Mouse (Mus musculus) heart, embryonic 15.5 days (tissue): ENCODE measurements around the gene Lrrc39. TPM values are rescaled to one million over a fixed set of nuclear protein-coding genes. Genes with fewer than 3 reads are reported as not detected.
"Not testable (repeated sequence)": the region's sequence is repeated elsewhere in the genome, so short reads cannot be mapped to it uniquely, and the experiment has no call there.

Source experiments
- ATAC-seq: fragments of 200-750 bp; cut with Nextera tagmentation; replicated peaks from 2 replicates; pipeline ENCODE4 v1.8.0; 2017; ENCODE audit warnings: low read depth, moderate TSS enrichment; ENCODE audit not compliant: insufficient number of reproducible peaks, insufficient read depth, low FRiP score
- H3K27ac ChIP-seq: fragments of 300-500 bp; sonication (generic); 2 replicates; pipeline ENCODE4 v1.5.1; 2015; ENCODE audit warnings: mild to moderate bottlenecking, inconsistent platforms
- H3K27me3 ChIP-seq: fragments of 300-500 bp; sonication (generic); 2 replicates; pipeline ENCODE4 v1.6.1; 2015; ENCODE audit warnings: inconsistent platforms
- H3K36me3 ChIP-seq: fragments of 300-500 bp; sonication (generic); 2 replicates; pipeline ENCODE4 v1.6.1; 2015; ENCODE audit warnings: mild to moderate bottlenecking, inconsistent platforms
- H3K4me1 ChIP-seq: fragments of 300-500 bp; sonication (generic); replicated peaks from 2 replicates; pipeline ENCODE4 v1.6.1; 2015; ENCODE audit warnings: inconsistent platforms
- H3K4me2 ChIP-seq: fragments of 300-500 bp; sonication (generic); 2 replicates; pipeline ENCODE4 v1.6.1; 2015; ENCODE audit warnings: inconsistent platforms, mild to moderate bottlenecking, moderate library complexity
- H3K4me3 ChIP-seq: fragments of 300-500 bp; sonication (generic); 2 replicates; pipeline ENCODE4 v1.5.1; 2015; ENCODE audit warnings: mild to moderate bottlenecking, inconsistent platforms
- H3K9ac ChIP-seq: fragments of 300-500 bp; sonication (generic); 2 replicates; pipeline ENCODE4 v1.6.1; 2015; ENCODE audit warnings: mild to moderate bottlenecking, inconsistent platforms
- H3K9me3 ChIP-seq: fragments of 300-500 bp; sonication (generic); replicated peaks from 2 replicates; pipeline ENCODE4 v1.6.1; 2016; ENCODE audit warnings: inconsistent platforms
- WGBS: fragments of 180-500 bp; shearing (Covaris S2); methylation state at CpG from one replicate; pipeline ENCODE4 v1.1.7; 2015; ENCODE audit warnings: mixed read lengths; 5-methylcytosine and 5-hydroxymethylcytosine counted together
- polyA plus RNA-seq: library from polyadenylated mRNA; unstranded; fragments of >200 nt; fragmentation: Nextera tagmentation; extraction: Ambion mirVana; gene quantifications from 2 replicates; pipeline ENCODE4 v1.2.1, GENCODE M21; 2015

Gene Lrrc39
- 29.7 and 35.8 TPM in 2 replicates for polyA plus RNA-seq

DNA sequence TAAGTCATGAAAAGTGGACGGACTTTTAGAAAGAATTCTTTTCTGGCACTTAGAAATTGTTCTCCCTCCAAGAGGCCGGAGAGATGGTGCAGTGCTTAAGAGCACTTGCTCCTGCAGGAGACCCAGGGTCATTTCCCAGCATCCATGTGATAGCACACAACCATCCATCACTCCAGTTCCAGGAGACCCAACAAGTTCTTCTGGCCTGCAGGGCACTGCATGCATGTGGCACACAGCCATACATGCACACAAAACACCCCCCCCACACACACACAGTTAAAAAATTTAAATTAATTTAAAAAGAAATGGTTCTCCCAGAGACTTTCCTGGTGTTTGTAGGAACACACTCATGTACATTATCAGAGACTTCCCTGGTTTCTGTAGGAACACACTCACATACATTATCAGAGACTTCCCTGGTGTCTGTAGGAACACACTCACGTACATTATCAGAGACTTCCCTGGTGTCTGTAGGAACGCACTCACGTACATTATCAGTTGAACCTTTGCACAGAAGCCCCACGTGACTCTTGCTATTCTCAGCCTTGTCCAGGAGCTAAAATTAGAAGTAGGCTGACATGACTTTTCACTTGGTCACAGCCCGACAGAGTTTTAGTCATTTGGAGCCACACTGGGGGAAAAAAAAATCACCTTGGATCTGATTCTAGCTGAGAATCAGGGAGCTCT is at the start of gene Lrrc39:
Gene Lrrc39, plus strand, starts transcription at position 566 of the 687 bp plus-strand sequence.
- Histone ChIP-seq H3K36me3 (peaks cover 20% of the 10 kb centered on the region), H3K4me3 (peak within 1 kb of the TSS; percentile 54), H3K4me1 (peaks cover 15% of the 10 kb centered on the region), H3K9ac (peak within 1 kb of the TSS; percentile 54), H3K4me2 (peak within 1 kb of the TSS; percentile 56), H3K27ac (peak within 1 kb of the TSS; percentile 98), H3K27me3 (no peaks in the 10 kb centered on the region), H3K9me3 (no peaks in the 10 kb centered on the region)
- WGBS: 18% methylated on average over 7 of the region's 7 CpGs
- ATAC-seq: peak; percentile 87

- no peak overlapping the region for H3K4me3 ChIP-seq
- no peak overlapping the region for H3K4me2 ChIP-seq
- H3K27me3 ChIP-seq: no peaks in the 10 kb centered on the region
- H3K4me1 ChIP-seq: peaks cover 18% of the 10 kb centered on the region; the same call in 1 of the 2 replicates
- ATAC-seq: no peak
- H3K9me3 ChIP-seq: no peaks in the 10 kb centered on the region
- H3K27ac ChIP-seq: no peak overlapping the region
- peaks cover 8% of the 10 kb centered on the region for H3K36me3 ChIP-seq
- no peak overlapping the region for H3K9ac ChIP-seq
- WGBS: 70% methylated on average over 12 of the region's 12 CpGs
These were observed 42.5 kb upstream of the Lrrc39 start for GRCm38 (mm10) chr3:116520141-116520761.

DNA sequence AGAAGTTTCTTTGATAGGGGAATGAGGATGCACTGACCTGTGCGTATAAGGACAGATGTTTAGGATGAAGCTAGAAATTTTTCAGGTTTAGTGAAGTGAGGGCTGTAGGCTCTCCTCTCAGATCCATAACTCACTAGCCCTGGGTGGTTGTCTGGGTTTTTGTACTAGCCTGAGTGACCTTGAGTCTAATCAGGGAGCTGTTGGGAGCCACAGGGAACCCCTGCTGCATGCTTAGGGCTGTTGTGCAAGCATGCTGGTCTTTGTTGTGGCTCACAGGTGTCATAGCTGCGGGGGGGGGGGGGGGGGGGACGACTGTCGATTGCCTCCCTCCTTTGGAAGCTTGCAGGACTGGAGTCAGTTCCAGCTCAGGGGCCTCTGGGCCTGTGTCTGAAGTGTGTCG is 33.0 kb upstream of the Lrrc39 start:
- Histone ChIP-seq H3K4me1 (peaks cover 14% of the 10 kb centered on the region), H3K36me3 (peaks cover 4% of the 10 kb centered on the region), H3K27me3 (no peaks in the 10 kb centered on the region), H3K4me3 (no peak overlapping the region), H3K4me2 (no peak overlapping the region), H3K9ac (no peak overlapping the region), H3K9me3 (no peaks in the 10 kb centered on the region), H3K27ac (peak overlapping the region; percentile 76)
- ATAC-seq: no peak
- 34% methylated on average over 5 of the region's 5 CpGs for WGBS

DNA sequence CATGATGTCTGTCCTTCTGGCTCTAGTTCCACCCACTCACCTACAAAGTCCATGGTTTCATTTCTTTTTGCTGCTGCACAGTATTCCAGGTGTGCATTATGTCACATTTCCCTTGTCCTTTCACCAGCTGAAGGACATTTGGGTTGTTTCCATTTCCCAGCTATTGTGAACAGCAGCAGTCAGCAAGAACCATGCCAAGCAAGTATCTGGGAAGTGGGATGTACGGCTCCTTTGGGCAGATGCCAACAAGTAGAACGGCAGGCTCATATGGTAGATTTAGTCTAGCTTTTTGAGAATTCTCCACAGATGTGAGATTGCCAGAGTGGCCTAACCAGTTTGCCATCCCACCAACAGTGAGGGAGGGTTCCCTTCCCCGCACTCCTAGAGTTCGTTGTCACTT is 31.9 kb upstream of the Lrrc39 start:
- Histone ChIP-seq H3K4me1 (peaks cover 17% of the 10 kb centered on the region), H3K27ac (no peak overlapping the region), H3K9ac (no peak overlapping the region), H3K27me3 (no peaks in the 10 kb centered on the region), H3K4me3 (no peak overlapping the region), H3K36me3 (peaks cover 13% of the 10 kb centered on the region), H3K4me2 (no peak overlapping the region), H3K9me3 (no peaks in the 10 kb centered on the region)
- ATAC-seq: no peak
- 51% methylated on average over 4 of the region's 4 CpGs for WGBS

DNA sequence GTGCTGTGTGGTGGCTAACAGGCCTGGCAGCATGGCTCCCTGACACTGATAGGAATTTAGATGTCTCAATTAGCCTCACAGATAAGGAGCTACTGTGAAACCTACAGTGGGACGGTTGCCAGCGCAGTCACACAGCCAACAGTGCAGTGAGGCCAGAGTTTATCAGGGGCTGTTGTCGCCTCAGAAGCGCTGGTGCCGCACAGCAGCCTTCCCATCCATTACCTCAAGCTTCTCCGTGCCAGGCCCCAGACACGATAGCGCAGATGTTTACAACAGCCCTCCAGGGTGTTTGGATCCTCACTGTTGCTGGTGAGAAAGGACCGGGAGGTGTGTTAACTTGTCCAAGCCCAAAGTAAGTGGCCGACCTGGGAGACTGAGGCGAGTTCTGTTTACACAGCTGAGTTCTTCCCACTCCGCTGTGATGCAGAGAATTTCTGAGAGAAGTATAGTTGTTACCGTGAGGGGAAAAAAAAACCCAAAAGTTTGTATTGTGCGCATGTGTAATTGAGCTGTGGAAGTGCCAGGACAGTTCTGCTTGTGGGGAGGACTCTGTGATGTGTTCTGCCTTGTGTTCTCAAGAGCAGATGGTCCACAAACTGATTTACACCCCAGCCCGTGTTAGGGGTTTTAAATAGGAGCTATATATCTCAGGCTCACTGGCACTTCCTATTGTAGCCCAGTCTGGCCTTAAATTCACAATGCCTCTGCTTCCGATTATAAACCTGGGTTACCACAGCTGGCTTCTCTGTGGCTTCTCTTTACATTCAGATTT is 26.2 kb upstream of the Lrrc39 start:
- Histone ChIP-seq H3K36me3 (peaks cover 36% of the 10 kb centered on the region), H3K27me3 (no peaks in the 10 kb centered on the region), H3K4me1 (peaks cover 18% of the 10 kb centered on the region), H3K27ac (peak overlapping the region; percentile 84), H3K4me3 (0 out of 2 replicates have a peak overlapping the region, but pooled peaks have one; percentile 27), H3K4me2 (peak overlapping the region; percentile 46), H3K9ac (no peak overlapping the region; the same call in 1 of the 2 replicates), H3K9me3 (no peaks in the 10 kb centered on the region)
- 20% methylated on average over 16 of the region's 16 CpGs for WGBS
- ATAC-seq: peak; percentile 91

DNA sequence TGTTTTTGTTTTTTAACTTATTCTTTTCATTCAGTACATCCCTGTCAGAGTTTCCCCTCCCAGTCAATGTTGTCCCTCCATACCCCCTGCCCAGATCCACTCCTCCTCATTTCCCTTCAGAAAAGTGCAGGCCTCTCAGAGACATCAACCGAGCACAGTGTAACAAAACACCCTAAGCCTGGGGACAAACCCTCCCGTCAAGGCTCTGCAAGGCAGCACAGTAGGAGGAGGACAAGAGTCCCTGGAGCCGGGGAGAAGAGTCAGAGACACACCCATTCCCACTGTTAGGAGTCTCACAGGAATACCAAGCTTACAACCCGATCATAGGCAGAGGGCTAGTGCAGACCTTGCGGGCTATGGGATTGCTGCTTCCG is 25.6 kb upstream of the Lrrc39 start:
- no peak overlapping the region for H3K4me3 ChIP-seq

DNA sequence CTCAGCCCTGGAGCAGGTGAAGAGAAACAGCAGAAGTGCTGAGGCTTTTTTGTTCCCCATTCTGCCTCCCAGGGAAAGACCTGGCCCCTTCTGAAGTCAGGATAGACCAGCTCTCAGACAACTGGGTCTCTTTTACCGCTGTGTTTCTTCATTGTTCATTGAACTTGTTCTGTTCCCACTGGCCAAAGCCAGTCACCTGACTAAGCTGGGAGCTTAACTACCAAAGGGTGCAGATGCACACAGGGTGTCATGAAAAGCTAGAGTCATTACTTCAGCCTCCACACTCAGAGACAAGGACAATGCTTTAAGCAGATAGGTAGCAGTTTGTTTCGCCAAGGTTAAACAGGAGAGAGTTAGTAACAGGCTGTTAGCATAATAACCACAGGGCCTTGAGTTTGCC is 20.7 kb upstream of the Lrrc39 start:
- Histone ChIP-seq H3K36me3 (peaks cover 48% of the 10 kb centered on the region), H3K9ac (no peak overlapping the region), H3K4me1 (peaks cover 9% of the 10 kb centered on the region), H3K4me2 (no peak overlapping the region), H3K27me3 (no peaks in the 10 kb centered on the region), H3K9me3 (no peaks in the 10 kb centered on the region), H3K4me3 (no peak overlapping the region), H3K27ac (peak overlapping the region; percentile 17)
- WGBS: 67% methylated on average over 2 of the region's 2 CpGs
- no peak for ATAC-seq

More for the DNA sequence above, 25.6 kb upstream of the Lrrc39 start:
- Histone ChIP-seq H3K27ac (peak overlapping the region; percentile 84), H3K9ac (no peak overlapping the region; the same call in 1 of the 2 replicates), H3K4me2 (peak overlapping the region; percentile 46), H3K4me1 (peaks cover 18% of the 10 kb centered on the region), H3K36me3 (peaks cover 36% of the 10 kb centered on the region), H3K9me3 (no peaks in the 10 kb centered on the region), H3K27me3 (no peaks in the 10 kb centered on the region)
- ATAC-seq: no peak
- 62% methylated on average over 6 of the region's 6 CpGs for WGBS

- Histone ChIP-seq H3K27me3 (no peaks in the 10 kb centered on the region), H3K36me3 (peaks cover 50% of the 10 kb centered on the region), H3K27ac (peak overlapping the region; percentile 17), H3K9me3 (no peaks in the 10 kb centered on the region), H3K4me1 (peaks cover 4% of the 10 kb centered on the region), H3K4me2 (no peak overlapping the region), H3K9ac (no peak overlapping the region), H3K4me3 (no peak overlapping the region)
- ATAC-seq: no peak
- 49% methylated on average over 3 of the region's 3 CpGs for WGBS
These were observed 20.2 kb upstream of the Lrrc39 start for GRCm38 (mm10) chr3:116542532-116542931.

GRCm38 (mm10) chr3:116547430-116547829 is 15.3 kb upstream of the Lrrc39 start:
- no peaks in the 10 kb centered on the region for H3K9me3 ChIP-seq
- H3K36me3 ChIP-seq: peaks cover 41% of the 10 kb centered on the region
- H3K9ac ChIP-seq: no peak overlapping the region
- H3K27ac ChIP-seq: no peak overlapping the region
- no peak for ATAC-seq
- H3K27me3 ChIP-seq: no peaks in the 10 kb centered on the region
- no peak overlapping the region for H3K4me2 ChIP-seq
- no peak overlapping the region for H3K4me3 ChIP-seq
- peaks cover 2% of the 10 kb centered on the region; the same call in 1 of the 2 replicates for H3K4me1 ChIP-seq
- 79% methylated on average over 5 of the region's 5 CpGs for WGBS

DNA sequence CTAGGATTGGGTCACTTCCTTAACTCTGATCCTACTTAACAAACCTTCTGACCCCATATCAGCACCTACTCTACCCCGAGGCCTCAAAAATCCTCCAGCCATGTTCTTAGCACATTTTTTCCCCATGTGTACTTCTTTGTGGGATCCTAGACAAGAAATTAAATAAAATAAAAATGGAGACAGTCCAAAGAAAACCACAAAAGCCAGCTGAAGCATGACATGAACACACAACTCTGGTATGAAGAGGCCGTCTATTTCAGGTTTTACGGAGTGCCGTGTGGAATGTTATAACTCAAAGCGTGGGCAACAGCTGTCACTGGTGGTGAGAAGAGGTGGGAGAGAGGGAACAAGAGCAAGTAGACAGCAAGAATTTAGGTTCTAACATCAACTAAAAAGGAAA is 11.4 kb upstream of the Lrrc39 start:
- Histone ChIP-seq H3K4me3 (no peak overlapping the region), H3K36me3 (peaks cover 17% of the 10 kb centered on the region; the same call in 1 of the 2 replicates), H3K4me1 (no peaks in the 10 kb centered on the region), H3K9ac (no peak overlapping the region), H3K27ac (no peak overlapping the region), H3K4me2 (no peak overlapping the region), H3K27me3 (no peaks in the 10 kb centered on the region), H3K9me3 (no peaks in the 10 kb centered on the region)
- WGBS: 77% methylated on average over 5 of the region's 5 CpGs
- ATAC-seq: no peak

- H3K9me3 ChIP-seq, H3K4me2 ChIP-seq, H3K9ac ChIP-seq, H3K27me3 ChIP-seq, H3K36me3 ChIP-seq, ATAC-seq, H3K4me3 ChIP-seq: not testable (repeated sequence)
- peaks cover 15% of the 10 kb centered on the region for H3K4me1 ChIP-seq
- WGBS: 92% methylated on average over 14 of the region's 14 CpGs
- peak overlapping the region; percentile 98; the same call in 1 of the 2 replicates for H3K27ac ChIP-seq
These were observed 1.5 kb upstream of the Lrrc39 start for GRCm38 (mm10) chr3:116561315-116561714.
